Mouse (Mus musculus): ENCODE results near the gene Natd1.
A peak's percentile ranks its signal among the peaks of the same experiment; 100 is the strongest.

Natd1 gene

DNA sequence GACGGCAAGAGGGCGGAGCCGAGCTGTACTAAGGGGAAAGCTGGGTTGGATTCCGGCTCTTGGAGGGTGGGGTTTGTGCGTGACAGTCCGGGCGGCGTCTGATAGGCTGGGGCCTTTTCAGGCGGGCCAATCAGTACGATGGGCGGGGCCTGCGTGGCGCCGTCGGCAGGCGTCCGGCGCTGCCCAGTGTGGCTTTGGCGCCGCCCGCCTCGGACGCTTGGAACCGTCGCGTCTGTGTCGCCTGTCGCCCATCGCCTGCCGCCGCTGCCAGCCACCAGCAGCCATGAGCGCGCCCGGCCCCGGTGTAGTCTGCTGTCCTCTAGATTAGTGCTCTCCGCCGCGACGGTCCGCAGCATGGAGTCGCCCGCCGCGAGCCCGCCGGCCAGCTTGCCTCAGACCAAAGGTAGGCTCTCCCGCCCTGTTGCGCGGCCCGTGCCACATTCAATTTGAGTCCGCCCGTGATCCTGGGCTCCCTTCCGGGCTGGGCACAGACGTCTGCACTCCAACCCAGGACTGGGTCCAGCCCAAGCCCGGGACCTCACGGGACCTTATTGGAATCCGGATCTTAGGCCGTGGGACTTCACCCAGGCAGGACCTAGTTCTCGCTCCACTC, 17.4 kb upstream of the Natd1 start, which contains the start of gene Map2k3:
TSS of gene Map2k3 (plus strand) at position 165 of the 613 bp plus-strand sequence.
- DNase-seq (ENCODE audit: low read depth, low spot score): peak; percentile 96

DNA sequence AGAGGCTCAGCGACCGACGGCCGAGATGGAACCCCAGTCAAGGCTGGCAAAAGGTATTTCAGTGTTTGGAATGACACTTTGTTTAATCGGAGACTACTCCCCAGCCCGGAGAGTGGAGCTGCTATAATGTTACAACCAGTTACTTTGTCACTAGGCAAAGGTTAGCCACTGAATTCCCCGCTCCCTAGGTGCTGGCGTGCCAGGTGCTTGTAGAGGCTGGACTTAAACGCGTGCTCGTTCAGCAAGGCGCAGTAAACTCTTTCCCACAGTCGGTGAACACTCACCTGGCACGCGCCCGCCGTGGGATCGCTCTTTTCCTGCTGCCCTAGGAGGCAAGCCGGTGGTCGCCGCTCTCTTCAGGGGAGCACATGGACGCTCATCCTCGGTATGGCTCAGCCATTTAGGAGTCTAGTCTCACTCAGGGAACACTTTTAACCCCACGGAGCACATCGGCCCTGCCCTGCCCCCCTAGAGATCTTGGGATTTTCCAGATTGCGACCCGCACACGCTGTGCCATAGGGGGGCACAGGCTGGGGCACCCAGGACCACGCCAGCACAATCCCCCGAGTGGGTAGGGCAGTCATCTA, 16.8 kb upstream of the Natd1 start:
- DNase-seq (ENCODE audit: low read depth, low spot score): no peak

DNA sequence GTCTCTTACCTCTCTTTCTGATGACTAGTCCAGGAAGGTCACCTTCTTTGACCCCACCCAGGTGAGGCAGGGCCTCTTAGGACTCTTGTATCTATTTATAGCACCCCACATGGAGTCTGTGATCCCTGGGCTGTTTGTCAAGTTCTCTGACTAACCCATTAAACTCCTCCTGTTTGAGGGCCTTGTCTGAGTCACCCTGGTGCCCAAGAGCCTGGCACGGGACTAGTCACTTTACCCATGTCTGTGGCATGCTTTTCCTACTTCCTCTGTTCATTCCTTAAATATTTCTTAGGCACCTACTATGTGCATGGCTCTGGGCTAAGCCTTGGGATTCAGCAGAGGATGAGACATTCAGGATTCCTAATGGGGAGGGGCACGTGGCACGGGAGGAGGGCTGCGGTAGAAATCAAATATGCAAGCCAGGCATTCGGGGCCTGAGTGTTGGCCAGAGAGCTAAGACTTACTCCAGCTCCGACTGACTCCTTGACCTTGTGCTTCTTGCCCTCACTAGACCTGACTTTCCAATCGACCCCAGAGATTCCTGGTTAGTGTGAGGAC, 16.3 kb upstream of the Natd1 start:
- no peak for DNase-seq (ENCODE audit: low read depth, low spot score)

- peak; percentile 94 for DNase-seq (ENCODE audit: low read depth, low spot score)
Measured at GRCm38 (mm10) chr11:60927264-60927663, 12.7 kb upstream of the Natd1 start.

DNA sequence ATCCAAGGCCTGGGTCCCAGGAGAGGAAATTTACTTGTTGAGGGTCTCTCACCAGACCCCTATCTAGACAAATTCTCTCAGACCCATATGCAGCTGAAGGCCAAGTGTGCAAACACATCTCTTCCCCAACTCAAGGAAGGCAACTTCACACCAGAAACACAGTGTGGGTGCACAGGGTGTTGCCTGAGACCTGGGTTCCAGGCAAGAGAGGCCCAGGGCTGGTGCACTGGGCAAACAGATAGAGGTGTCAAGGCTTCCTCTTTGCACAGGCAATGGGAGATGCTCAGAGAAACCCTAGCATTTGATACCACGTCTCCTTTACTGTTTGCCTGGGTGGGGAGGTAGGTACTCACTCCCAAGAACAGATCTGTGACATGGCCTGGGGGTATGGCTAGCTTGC, 10.4 kb upstream of the Natd1 start:
- no peak for DNase-seq (ENCODE audit: low read depth, low spot score)

- DNase-seq (ENCODE audit: low read depth, low spot score): no peak
Measured at GRCm38 (mm10) chr11:60924498-60924897, 9.9 kb upstream of the Natd1 start.

DNA sequence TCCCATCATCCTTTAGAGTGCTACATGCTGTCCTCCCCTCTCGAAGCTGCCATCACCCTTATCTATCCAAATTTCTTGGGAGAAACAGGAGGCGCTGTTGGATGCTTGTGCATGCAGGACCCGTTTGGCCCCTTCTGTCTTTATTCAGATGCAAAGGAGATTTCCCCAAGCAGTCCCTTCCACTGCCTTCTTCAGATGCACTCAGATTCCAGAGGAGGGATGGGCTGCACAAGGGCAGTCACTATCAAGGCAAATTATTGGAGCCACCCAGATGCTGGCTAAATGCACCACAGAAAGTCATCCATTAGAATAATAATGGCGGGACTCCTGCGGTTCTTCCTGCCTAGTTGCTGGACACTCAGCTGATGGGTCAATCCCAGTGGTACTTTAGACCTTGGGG, 8.4 kb upstream of the Natd1 start:
- no peak for DNase-seq (ENCODE audit: low read depth, low spot score)

GRCm38 (mm10) chr11:60922195-60922594, 7.6 kb upstream of the Natd1 start:
- DNase-seq (ENCODE audit: low read depth, low spot score): no peak

DNA sequence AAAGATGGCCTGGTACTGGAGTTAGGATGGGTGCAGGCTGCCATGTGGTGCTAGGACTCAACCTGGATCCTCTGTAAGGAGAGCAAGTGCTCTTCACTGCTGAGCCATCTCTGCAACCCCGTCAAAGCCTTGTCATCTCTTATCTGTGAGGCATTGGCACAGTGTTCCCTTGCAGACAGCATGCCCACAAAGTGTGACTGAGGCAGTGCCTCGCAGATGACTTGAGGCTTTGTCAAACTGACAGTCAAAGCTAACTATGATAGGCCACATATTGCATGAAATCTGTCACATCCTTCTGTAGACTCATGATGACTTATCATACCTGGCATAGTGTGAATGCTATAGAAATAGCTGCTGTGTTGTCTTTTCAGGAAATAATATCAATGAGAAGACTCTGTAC, 5.5 kb upstream of the Natd1 start:
- DNase-seq (ENCODE audit: low read depth, low spot score): no peak

GRCm38 (mm10) chr11:60915201-60915600, 651 bp upstream of the Natd1 start:
- DNase-seq (ENCODE audit: low read depth, low spot score): no peak

DNA sequence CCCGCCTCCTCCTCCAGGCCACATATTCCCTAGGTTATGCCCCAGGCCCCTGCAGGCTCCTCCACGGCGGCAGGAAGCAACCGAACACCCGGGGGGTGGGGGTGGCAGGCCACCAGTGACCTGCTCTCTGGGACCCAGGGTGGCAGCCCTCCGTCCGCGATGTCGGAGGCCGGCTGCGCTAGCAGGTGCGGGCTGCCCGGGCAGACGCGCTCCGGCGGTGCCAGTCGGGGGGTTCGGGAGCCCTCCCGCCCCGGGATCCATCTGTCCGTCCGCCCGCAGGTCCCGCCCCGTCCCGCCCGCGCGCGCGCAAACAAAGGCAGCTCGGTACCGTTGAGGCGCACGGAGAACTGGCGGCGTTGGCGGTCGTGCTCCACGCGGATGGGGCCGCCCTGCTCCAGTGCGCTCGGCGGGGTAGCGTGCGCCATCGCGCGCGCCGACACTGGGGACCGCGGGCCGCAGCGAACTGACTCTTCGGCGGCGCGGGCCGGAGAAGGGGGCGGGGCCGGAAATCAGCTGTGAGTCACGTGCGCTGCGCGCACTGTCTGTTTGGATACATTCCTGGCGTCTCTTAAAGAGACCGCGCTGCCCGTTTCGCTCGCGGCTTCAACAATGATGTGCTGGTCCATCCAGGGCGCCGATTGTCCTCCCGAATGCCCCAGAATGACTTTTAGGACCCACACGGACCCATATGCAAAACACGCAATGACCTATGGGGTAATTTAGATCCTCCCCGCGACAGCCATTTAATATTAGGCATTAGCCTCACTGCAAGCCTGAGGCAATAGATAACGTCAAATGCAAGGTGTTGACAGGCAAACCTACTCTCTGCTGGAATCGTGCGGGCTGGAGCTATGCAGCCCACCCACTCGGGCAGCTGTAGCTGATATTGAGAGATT, 1.0 kb downstream of the Natd1 start:
- peak; percentile 90 for DNase-seq (ENCODE audit: low read depth, low spot score)

DNA sequence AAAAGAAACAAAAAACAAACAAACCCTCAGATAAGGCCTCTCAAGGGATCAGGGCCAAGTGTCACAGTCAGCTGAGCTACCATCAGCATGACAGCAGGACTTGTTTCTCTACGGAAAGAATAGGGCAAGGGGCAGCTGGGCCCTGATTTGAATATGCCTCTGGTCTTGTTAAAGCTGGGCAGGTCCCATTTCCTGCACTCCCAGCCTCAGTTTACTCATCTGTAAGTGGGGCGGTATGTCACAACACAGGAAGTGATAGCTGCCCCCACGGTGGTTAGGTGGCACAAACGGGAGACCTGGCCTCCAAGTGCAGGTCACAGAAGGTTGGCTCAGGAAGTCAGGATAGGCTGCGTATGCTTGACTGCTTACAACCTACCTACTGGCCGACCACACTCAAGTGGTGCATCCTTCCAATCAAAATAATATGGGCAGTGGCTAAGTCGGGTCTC, 2.0 kb downstream of the Natd1 start:
- peak; percentile 23 for DNase-seq (ENCODE audit: low read depth, low spot score)

DNA sequence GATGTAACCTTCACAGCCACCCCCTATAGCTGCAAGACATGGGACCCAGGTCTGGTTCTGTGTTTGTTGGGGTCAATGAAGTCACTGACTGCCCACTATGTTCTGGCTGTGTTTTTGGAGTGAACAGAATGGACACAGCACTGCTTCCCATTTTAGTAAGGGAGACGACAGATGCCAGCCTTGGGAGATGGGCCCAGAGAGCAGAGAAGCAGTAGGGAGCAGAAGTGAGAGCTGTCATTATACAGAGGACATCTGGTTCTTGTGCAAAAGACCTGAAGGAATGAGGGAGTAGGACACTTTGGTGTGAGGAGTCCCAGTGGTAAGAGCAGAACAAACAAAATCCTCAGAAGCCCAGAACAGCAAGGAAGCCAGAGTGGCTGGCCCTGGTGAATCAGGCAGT, 4.9 kb downstream of the Natd1 start:
- no peak for DNase-seq (ENCODE audit: low read depth, low spot score)

DNA sequence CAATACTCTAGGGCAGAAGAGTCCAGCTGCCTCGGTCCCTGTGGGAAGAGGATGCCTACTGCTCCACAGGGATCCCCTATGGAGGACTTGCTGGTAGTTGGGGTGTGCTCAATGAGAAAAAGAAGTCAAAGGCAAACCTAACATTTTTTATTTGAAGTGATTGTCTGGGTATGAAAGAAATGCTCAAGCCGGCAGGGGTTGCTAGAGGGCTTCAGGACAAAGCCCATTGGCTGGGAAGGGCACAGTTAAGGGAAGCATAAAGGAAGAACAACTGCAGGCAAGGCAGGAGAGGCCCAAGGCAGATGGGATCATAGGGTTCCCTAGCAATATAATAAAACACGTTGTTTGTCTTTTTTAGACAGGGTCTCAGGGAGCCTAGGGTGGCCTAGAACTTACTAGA, 6.5 kb downstream of the Natd1 start:
- DNase-seq (ENCODE audit: low read depth, low spot score): no peak

DNA sequence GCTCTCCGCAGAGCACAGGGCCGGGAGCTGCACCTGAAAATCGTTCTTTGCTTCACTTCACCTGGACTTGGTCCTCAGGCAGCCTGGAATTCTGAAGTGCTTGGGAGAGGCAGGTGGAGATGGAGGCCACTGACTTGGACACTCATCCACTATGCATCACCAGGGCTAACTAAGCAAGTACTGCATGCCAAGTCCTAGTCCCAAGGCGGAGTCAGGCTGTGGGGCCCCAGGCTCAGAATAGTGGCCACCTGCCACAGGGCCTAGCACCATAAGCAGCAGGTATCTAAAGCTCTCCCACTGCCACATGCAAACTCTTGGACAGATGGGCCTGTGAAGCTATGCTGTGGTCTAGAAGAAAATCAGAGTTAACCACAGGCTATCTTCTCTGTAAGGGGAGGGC, 8.1 kb downstream of the Natd1 start:
- DNase-seq (ENCODE audit: low read depth, low spot score): no peak

GRCm38 (mm10) chr11:60905407-60906120, 9.0 kb downstream of the Natd1 start:
- no peak for DNase-seq (ENCODE audit: low read depth, low spot score)

DNA sequence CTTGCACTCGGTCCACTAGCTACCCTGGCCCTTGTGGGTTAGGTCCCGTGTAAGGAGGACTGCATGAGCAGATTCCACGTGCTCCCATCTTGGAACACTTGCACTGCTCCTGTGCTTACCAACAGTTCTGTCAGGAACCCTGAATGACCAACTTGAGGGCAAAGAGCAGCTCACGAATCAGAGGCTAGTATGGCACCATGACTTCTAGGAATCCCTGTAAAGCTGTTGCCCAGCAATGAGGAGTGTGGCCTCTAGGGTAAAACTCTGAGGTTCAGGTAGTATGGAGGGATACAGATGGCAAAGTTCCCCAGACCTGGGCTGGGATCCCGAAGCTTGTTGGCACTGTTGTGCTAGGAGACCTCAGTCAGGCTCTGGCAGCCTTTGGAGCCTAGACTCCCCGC, 10.9 kb downstream of the Natd1 start:
- DNase-seq (ENCODE audit: low read depth, low spot score): no peak

GRCm38 (mm10) chr11:60902486-60902885, 12.1 kb downstream of the Natd1 start:
- no peak for DNase-seq (ENCODE audit: low read depth, low spot score)

- DNase-seq (ENCODE audit: low read depth, low spot score): no peak
Measured at GRCm38 (mm10) chr11:60902001-60902400, 12.5 kb downstream of the Natd1 start.

- DNase-seq (ENCODE audit: low read depth, low spot score): no peak
Measured at GRCm38 (mm10) chr11:60895915-60896314, 18.6 kb downstream of the Natd1 start.

DNA sequence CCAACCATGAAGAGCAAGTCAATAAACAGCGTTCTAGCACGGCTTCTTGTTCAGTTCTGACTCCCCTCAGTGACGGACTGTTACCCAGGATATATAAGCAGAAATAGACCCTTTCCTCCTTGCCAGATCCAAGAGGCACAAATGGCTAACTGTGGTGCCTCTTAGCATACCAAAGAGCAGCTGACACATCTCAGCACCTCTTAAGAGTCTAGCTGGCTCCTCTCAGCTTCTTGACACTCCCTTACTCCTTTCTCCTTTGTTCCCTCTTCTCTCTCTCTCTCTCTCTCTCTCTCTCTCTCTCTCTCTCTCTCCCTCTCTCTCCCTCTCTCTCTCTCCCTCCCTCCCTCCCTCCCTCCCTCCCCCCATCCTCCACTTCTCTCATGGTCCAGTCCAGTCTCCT, 23.8 kb downstream of the Natd1 start:
- DNase-seq (ENCODE audit: low read depth, low spot score): no peak

DNA sequence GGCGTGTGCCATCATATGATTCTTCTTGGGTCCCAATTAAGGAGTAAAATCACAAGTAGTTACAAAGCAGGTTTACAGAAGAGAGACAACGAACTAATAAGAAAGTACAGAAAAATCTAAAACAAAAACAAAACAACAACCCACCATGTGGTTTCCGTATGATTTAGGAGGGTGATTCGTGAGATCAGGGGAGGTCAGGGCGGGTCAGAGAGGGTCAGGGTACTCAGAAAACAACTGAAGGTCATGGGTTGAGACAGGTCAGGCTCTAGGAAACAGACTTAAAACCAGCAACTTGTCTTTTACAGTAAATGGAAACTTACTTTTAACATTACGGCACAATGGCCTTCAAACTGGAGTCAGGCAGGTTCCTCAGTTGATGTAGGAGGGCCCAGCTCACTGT, 24.3 kb downstream of the Natd1 start:
- no peak for DNase-seq (ENCODE audit: low read depth, low spot score)
